Mouse (Mus musculus): ENCODE results near the gene Plekha6.
A peak's percentile ranks its signal among the peaks of the same experiment; 100 is the strongest.

Gene Plekha6

GRCm38 (mm10) chr1:133245690-133246619, 81.9 kb downstream of the Plekha6 start:
- no peak for DNase-seq

GRCm38 (mm10) chr1:133247189-133247588, 83.2 kb downstream of the Plekha6 start:
- DNase-seq = no peak

- DNase-seq = no peak
These were observed 86.8 kb downstream of the Plekha6 start for GRCm38 (mm10) chr1:133250761-133251160.

GRCm38 (mm10) chr1:133251625-133252034, 87.6 kb downstream of the Plekha6 start:
- no peak for DNase-seq

- no peak for DNase-seq
These were observed 88.2 kb downstream of the Plekha6 start for GRCm38 (mm10) chr1:133252251-133252650.

- DNase-seq = no peak
These were observed 89.0 kb downstream of the Plekha6 start for GRCm38 (mm10) chr1:133252801-133253531.

GRCm38 (mm10) chr1:133253532-133253866, 89.5 kb downstream of the Plekha6 start:
- DNase-seq = no peak

- DNase-seq = no peak
These were observed 90.2 kb downstream of the Plekha6 start for GRCm38 (mm10) chr1:133254226-133254625.

- no peak for DNase-seq
These were observed 91.1 kb downstream of the Plekha6 start for GRCm38 (mm10) chr1:133254856-133255764.

- no peak for DNase-seq
These were observed 91.8 kb downstream of the Plekha6 start for GRCm38 (mm10) chr1:133255776-133256175.

GRCm38 (mm10) chr1:133256347-133256746, 92.3 kb downstream of the Plekha6 start:
- DNase-seq = peak; percentile 33 to 43

GRCm38 (mm10) chr1:133258694-133259093, 94.7 kb downstream of the Plekha6 start:
- no peak for DNase-seq

GRCm38 (mm10) chr1:133262628-133263027, 98.6 kb downstream of the Plekha6 start:
- DNase-seq = no peak

- DNase-seq = no peak
These were observed 99.1 kb downstream of the Plekha6 start for GRCm38 (mm10) chr1:133263134-133263533.

GRCm38 (mm10) chr1:133264367-133264766, 100.4 kb downstream of the Plekha6 start:
- no peak for DNase-seq

GRCm38 (mm10) chr1:133265114-133265766, 101.2 kb downstream of the Plekha6 start:
- DNase-seq = no peak

- no peak for DNase-seq
These were observed 103.1 kb downstream of the Plekha6 start for GRCm38 (mm10) chr1:133267094-133267493.

GRCm38 (mm10) chr1:133267813-133268492, 103.9 kb downstream of the Plekha6 start:
- no peak for DNase-seq

GRCm38 (mm10) chr1:133268503-133268902, 104.5 kb downstream of the Plekha6 start:
- no peak for DNase-seq

GRCm38 (mm10) chr1:133270336-133270735, 106.3 kb downstream of the Plekha6 start:
- DNase-seq = no peak

GRCm38 (mm10) chr1:133274163-133274562, 110.2 kb downstream of the Plekha6 start:
- DNase-seq = no peak

- no peak for DNase-seq
These were observed 113.0 kb downstream of the Plekha6 start for GRCm38 (mm10) chr1:133276983-133277382.
